Mouse (Mus musculus) liver (tissue): ENCODE data around the gene Rbms2.
A peak's percentile ranks its signal among the peaks of the same experiment; 100 is the strongest.

Source experiments
- DNase-seq: peaks from one replicate; pipeline ENCODE4 v3.0.0-alpha.2; 2020; ENCODE audit warnings: mixed read lengths

Gene Rbms2

DNA sequence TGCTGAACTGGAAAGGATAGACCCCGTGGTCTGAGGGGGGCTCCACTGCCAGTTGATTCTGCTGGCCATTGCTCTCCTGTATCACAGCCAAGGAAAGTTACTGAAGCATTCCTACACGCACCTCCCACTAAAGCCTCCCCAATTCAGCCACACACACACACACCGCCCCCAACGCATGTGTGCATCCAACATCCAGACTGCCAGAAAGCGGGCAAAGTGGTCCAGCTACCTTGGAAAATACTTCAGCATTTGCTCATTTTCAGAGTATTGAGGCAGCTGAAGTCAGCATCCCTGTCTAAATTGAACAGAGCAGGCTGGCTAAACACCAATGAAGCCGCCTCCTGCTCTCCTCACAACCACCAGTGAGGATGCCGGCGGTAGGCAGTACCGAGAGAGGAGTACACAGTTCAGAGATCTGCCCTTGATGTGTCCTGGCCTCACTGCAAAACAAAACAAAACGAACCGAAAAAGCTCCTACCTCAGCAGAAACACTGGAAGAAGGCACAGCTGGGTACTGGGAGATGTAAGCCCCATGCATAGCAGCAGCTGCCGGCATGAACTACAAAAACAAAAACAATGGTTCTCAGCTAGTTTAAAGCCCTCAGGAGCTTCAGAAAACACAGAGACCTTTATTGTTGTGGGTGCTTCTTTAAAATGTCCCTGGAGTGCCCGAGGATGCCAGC is 46.3 kb downstream of the Rbms2 start:
- no peak for DNase-seq

DNA sequence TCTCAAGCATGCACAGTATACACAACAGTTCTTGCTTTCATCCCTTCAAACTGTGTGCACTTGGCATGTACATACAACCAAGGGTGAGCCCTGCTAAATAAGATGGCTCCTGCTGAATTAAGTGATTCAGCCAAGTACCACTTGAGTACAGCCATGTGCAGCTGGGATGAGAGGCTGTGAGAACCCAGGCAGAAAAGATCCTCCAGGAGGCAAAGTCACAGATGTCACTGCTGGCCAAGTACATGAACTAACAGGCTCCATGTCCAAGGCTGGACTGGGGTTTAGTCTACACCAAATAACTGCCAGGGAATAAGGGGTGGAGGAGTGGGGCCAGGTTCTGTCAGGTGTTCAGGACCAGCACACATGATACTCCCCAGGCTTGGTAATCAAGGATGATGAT is 48.3 kb downstream of the Rbms2 start:
- DNase-seq: no peak

DNA sequence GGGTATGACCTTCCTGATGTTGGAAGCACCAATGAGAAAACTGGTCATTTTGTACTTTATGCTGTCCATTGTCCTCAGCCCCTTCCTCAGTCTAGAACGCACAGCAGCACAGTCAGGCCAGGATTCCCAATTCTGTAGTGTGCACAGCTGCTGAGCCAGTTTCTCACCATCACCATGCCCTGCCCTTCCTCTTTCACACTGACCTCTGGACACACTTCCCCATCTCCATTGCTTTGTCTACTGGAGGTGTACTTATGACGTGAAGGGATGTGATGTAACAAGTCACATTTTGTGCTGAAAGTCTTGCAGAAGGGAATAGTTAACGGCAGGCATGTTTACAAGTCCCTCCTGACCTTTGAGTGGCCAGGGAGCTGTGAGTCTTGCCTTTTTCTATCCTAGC is 48.8 kb downstream of the Rbms2 start:
- no peak for DNase-seq

DNA sequence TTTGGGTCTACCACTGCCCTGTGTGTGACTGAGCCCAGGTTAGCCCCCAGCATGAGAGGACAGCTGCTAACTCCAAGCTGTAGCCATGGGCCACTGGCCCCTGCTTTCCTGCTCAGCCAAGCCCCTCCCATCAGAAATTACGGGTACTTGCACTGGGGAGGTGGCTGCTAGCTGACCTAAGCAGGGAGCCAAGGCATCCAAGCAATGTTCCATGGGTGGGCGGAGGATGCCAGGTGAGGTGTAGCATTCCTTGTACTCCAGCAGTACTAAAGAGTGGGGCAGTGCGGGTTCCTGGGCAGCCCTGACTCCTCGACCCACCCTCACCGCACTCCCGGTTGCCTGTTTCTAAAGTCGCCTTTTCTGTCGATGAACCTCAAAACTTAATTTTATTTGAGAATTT is 52.0 kb downstream of the Rbms2 start:
- DNase-seq: no peak

DNA sequence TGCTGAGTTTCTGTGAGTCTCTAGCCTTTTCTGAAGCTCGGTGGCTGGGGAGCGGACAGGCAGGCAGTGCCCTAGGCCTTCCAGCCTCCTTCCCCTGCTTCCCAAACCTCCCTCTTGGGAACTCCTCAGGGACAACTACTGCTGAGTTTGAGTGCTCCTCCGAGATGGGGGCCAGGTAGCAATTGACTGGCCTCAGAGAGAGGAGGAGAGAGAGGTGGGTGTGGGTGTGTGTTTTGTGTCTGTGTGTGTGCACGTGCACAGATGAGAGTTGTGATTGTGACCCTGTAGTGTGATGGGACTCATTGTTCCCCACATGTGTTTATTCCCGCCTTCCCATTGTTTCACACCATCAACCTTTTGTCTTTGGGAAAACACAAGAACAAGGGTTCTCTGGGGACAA is 52.6 kb downstream of the Rbms2 start:
- no peak for DNase-seq

DNA sequence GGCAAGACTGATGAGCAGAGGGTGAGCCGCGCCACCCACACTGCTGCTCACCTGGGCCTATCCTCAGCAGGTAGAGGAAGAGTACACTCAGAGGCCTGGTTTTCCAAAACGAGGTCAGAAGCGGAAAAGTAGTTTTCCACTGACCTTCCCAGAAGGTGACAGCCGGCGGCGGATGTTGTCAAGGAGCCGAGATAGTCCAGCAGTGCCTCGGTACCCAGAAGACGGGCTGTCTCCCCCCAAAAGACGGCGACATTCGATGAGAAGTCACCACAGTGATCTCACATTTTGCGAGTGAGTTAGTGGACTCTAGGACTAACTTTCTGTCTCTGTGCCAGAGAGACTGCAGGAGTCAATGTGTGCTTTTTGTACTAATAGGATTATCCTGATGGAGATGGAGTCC is 54.1 kb downstream of the Rbms2 start:
- no peak for DNase-seq

DNA sequence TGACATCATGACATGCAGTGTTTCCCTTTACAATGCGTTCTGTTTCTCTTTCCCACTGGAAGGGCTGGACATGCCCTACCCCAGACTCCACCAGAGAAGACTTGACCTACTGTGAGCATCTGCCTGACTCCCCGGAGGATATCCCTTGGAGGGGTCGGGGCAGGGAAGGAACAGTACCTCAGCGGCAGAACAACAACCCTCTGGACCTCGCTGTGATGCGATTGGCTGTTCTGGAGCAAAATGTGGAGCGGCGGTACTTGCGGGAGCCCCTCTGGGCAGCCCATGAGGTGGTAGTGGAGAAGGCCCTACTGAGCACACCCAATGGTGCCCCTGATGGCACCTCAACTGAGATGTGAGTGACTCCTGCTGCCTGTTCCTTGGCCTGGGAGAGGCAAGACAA is 55.3 kb downstream of the Rbms2 start:
- DNase-seq: no peak

DNA sequence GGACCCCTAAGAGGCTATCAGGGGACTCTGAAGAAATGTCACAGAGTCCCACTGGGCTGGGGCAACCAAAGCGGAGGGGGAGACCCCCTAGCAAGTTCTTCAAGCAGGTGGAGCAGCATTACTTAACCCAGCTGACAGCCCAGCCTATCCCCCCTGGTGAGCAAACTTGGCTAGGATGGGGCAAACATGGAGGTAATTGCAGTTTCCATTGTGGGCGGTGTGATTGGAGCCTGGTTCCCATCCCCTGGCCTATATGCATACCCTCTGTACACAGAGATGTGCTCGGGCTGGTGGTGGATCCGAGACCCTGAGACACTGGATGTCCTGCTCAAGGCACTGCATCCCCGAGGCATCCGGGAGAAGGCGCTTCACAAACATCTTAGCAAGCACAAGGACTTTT is 56.3 kb downstream of the Rbms2 start:
- no peak for DNase-seq

DNA sequence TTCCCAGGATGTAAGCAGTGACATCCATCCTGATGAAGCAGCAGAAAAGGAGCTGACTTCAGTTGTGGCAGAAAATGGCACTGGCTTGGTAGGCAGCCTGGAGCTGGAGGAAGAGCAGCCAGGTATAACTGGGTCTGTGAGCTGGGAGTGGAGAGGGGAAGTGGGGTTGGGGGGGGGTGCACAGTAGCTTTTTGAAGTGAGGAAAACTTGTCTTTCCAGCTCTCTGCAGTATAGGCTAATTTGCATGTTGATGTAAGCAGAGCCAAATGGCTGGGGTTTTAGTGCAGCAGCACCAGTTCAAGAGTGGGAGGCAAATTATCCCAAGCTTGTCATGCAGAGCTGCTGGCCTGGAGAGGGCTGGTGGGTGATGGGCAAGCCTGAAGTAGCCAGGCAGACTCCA is 68.9 kb downstream of the Rbms2 start:
- no peak for DNase-seq

DNA sequence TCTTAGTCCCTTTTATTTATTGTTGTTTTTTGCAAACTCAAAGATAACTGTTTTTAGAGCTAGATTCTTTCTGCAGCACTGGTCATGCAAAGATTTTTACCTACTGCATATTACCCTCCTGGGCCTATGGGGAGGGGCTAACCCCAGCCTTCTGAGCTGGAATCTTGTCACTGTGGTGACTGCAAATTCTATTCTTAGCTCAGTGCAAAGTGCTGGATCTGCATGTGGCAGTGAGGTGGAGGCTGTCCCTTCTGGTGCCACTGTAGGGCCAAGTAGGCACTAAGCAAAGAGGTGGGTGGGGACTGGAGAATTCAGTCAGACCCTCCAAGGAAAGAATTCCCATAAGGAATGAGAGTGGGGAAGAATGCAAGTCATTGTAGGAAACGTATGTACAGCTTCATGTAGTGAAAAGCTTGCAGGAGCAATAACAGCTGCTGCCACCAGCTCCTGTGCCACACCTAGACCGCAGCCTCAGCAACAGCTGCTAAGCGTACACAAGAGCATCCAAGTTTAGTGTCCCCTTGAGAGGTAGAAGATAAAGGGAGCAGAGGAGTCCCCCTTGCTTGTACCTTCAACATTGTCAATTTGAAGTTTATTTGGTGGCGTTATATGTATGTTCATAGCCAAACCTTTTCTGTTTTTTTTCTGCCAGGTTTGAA is 69.9 kb downstream of the Rbms2 start:
- no peak for DNase-seq

DNA sequence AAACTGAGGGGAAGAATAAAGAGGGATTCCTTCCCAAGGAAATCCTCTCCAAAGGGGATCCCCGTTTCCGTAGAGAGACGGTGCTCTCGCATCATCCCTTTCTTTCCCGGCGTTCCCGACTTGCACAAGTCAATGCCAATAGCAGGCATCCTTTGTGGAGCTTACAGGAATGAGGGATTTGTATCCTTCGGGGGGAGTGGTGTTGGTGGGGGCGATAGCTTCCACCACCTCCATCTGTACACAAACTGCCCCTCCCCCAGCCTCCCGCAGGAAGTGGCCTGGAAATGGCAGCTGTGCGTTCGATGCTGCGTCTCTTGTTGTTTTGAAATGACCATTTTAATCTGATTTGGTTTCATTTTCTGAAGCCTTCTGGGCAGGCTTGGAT is 82.5 kb downstream of the Rbms2 start:
- peak; percentile 63 for DNase-seq

DNA sequence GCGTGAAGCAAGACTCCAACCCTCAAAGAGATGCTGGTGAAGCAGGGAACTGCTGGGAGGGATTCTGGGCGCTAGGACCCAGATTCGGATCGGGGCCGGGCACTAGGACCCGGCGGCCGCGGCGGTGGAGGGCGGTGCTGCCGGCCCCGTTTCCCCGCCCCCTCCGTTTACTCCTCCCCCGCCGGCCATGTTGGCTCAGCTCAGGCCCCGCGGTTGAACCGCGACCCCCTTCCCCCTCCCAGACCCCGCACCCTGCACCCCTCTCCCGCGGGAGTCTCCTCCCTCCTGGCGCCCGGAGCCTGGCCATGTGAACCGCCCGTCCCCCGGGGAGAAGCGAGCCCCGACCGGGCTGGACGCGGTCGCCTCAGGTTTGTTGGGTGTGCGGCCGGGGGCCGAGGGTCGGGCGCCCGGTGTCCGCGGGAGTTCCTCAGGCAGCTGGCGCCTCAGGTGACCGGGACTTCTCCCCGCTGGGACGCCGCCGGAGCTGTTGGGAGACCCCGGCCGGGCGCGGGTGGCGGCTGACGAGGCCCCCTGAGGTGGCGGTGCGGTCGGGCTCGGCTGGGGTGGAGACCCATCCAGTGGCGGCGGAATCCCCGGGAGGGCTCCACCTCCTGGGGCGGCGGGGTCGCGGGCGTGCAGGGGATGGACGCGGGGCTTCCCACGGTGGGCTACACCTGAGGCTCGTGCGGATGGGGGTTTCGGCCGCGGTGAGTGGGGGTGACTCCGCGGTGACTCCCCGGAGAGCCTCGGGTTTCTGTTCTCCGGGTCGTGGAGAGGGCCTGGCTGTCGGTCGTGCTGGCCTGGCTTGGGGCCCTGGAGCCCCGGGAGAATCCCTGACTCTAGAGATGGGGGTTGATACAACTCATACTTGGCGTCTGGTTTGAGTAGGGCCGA is 83.2 kb downstream of the Rbms2 start:
- DNase-seq: peak; percentile 89

DNA sequence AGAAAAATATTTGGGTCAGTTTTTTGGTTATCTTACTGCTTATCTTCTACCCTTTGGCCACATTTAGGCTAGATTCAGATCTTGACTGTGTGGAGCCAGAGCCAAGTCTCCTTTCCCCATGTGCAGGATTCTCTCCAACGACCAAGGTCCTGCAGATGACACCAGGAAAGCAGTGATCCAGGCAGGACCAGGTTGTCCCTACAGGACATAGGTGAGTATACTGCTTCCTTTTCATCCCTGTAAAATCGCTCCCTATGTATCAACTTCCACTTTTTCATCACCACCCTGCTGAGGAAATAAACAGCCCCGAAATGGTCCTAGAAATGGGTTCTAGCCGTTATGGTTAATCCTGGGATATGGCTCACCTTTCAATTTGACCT is 83.8 kb downstream of the Rbms2 start:
- no peak for DNase-seq

DNA sequence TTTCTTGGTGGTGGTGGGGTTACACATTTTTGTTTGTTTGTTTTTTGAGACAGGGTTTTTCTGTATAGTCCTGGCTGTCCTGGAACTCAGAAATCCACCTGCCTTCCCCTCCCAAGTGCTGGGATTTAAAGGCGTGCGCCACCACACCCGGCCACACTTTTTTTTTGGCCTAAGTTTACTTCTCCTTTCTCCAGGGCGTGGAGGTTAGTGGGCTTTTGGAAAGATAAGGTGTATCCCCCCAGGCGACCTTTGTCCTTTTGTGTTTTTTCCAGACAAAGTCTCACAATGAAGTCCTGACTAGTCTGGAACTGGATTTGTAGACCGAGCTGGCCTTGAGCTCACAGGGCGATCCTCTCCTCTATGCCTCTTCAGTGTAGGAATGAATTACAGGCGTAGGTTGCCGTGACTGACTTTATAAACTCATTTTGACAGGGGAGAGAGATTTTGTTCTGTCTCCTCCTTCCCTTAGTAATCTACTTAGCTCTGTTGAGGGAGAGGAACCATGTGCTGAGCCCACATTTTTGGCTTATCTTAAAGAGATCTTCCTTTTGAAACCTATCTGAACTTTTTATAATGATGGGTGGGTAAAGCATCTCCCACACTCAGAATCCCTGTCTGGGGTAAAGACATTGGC is 85.0 kb downstream of the Rbms2 start:
- DNase-seq: no peak

DNA sequence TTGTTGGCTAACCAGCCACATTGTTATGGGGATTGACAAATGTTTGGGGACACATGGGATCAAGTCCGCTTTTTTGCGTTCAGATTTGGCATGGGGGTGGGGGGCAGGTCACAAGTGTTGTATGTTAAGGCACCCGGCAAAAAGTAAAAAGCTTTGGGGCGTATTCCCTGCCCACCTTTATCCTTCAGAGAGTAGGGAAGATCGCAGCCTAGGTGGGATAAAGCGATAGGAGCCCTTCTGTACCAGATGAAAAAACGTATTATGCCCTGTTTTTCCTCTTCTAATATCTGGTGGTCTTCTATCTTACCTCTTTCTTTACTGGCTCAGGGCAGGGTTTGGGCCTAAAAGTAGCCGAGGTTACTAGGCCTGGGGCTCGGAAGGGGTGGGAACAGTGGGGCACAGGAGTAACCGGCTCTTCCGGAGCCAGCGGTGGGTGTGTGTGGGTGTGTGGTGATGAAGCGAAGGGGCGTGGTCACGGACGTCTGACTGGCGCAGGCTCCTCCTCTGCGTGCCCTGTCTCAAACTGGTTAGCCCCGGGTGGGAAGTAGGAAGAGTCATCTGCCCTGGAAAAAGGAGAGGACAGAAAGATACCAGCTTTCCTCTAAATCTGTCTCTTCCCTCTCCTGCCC is 85.6 kb downstream of the Rbms2 start:
- peak; percentile 97 for DNase-seq

DNA sequence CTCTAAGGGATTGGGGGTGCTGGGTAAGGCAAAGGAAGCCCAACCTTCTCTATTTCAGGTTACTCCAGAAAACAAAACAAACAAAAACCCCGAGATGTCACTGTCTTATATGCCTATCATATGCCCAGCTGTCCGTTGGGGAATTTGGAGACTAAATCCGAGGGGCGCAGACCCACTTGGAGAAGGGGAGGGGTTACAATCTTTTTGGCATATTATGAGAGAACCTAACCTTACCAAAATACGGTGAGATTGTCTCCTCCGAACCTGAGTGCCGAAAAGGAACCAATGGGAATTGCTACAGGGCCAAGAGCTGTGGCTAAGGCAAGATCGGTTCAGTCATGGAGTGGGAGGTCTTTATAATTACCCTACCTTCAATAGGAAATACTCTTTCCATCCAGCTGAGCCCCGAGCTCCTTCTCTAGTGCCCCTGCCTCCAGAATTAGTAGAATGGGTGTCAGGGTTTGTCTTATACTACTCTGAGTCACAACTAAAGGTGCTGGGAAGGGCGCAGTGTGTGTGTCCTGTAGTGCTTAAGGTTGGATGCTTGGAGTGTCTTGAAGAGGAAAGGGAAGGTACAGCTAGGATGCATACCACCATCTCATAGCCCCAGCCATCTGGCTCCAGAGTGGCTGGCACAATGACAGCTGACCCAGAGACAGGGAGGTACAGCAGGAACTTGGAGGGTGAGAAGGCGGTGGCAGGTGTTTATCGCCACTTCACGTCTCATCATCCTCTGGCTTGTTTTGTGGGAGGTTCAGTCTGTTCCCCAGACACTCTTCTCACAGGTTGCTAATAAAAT is 86.4 kb downstream of the Rbms2 start:
- peak; percentile 77 for DNase-seq

DNA sequence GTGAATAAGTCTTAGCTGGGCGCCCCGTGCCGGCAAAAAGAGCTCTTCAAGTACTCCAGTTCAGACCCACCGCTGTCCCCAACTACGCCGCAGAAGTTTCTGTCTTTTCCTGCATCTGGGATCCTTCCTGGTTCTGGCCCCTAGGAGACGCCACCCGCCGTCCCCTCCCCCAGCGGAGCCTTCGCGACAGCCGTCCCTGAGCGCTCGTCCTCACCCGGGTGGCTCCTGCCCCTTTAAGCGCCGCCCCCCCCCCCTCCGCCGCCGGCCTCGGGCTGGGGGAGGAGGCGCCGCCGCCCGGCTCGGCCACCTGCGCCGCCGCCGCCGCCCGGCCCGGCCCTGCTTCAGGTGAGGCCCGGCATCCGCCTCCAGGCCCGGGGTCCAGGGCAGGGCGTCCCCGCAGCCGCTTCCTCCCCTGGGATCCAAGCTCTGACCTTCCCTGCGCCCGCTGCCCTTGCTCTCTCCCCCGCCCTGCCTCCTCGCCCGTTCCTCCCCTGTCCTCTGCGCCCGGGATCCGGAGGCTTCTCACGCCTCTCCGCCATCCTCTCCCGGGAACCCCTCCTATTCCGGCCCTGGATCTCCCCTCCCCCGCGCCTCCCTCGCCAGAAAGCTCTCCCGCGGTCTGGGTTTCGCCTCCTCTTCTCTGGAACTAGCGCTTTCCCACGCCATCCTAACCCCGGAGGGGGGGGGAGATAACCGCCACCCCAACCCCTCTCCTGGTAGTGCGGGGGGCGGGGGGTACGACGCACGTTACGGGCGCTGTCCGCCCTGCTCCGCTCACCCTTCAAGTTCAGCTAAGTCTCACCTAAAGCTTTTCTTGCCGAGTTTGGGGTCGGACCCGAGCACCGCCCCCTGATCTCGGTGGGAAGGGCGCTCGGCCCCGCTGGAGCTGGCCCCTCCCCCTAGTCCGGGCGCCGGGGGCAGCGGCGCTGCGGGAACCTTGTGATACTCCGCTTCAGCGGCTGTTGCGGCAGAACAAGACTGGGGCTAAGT is 87.3 kb downstream of the Rbms2 start:
- peak; percentile 90 for DNase-seq

DNA sequence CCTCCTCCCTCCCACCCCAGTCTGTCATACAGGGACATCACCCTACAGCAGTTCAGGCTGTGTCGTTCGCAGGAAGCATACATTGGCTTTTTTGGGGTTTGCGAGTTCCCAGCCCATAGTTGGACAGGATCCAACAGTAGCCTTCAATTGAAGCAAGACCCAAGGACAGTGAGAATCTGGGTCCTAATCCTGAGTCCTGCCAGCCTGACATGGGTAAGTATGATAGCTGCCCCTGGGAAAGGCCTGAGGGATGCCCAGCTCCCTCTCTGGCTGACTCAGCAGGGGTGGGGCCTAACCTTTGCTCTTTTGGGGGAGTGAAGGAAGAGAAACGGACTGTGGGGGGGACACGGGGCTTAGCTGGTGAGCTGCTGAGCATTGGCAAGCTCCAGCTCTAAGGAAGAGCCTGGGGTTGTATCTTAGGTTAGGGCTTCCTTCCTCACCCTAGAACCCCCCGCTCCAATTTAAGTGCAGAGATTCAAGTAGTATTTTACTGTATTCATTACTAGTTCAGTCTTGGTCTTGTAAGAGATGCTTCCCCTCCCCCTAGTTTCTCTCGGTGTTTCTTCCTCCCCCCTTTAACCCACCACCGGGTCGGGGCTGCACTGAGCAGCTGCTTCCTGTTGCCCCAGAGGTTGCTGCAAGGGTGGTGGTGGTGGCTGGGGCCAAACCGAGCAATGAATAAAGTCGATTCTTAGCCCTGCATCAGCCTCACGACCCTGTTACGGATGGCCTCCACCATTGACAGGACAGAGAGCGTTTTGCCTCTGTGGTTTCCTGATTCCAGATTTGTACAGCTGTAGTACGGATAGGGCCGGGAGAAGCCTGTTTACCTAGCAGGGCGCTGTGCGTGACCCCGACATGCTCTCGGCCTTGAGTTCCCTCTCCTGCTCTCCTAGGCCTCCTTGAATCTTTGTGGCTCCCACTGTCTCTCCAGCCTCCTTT is 88.3 kb downstream of the Rbms2 start, which contains the start of gene Baz2a:
TSS of gene Baz2a (plus strand) at position 14 of the 942 bp plus-strand sequence.
- peak; percentile 90 for DNase-seq
